Mouse (Mus musculus): Measurements from ENCODE around the gene Pgp.

Gene Pgp

DNA sequence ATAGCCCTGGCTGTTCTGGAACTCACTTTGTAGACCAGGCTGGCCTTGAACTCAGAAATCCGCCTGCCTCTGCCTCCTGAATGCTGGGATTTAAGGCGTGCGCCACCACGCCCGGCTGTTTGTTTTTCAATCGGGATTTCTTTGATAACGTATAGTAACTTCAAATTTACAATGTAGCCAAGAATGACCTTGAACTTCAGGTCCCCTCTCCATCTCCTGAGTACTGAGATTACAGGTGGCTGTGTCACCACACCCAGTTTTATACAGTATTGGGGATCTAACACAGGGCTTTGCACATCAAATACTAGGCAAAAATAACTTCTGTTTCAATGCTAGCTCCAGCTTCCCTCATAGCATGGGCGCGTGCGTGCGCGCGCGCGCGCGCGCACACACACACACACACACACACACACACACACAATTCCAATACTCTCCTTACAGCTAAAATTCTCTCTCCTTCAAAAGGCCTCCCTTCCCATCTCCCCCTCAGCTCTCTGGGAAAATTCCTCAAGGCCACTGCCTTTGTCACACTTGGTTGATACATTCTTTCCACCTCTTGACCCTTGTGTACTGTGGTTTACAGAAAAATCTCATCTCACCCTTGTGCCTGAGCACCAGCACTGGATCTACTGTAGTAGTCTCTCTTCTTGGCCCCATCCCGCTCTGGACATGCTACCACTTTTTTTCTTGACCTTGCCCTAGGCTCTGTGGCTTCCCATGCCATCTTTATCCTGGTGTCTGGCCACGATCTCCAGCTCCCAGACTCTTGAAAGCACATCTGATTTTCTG is 11.0 kb downstream of the Pgp start:
- no peak for DNase-seq (ENCODE audit: low spot score in 2 of 2)

DNA sequence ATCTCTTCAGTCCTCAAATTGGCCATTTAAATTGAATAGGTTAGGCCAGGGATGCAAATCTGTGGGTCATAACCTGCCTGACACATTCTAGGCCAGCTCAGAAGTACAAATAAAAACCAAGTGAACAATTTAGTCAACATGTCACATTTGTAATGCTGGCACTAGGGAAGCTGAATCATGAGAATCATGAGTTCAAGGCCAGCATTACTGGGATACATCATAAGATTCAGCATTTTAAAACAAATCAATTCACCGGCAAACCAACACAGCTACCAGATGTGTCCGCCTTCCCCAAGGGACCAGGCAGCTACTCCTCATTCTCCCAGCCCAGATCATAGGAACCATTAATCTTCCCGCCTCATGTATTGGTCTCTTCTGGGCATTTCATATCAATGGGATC is 13.3 kb downstream of the Pgp start:
- no peak for DNase-seq (ENCODE audit: low spot score in 2 of 2)

DNA sequence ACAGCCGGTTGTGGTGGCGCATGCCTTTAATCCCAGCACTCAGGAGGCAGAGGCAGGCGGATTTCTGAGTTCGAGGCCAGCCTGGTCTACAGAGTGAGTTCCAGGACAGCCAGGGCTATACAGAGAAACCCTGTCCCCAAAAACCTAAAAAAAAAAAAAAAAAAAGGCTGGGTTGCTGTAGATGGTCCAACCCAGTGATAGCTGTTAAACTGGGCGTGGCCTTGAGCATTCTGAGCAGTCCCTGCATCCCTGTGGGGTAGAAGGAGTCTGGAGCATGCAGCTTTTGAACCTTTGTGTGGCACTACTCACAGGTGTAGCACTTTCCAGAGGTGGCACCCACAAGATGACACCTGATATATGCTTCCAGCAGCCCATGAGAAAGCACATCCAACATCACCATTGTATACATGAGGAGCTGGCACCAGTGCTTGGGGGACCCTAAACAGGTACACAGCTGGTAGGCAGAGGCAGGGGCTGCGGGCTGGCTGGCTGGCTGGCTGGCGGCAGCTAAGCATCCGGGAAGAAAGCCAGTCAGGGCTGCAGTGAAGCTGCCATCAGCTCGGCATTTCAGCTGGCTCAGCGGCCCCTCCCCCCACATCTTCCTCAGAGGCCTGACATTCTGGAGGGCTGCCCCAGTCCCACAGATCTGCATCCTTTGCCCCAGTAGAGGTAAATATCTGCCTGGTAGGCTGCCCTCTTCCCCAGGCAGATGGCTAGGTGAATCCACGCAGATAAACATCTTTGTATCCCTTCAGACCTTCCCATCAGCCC is 15.1 kb downstream of the Pgp start:
- DNase-seq (ENCODE audit: low spot score in 2 of 2): no peak

DNA sequence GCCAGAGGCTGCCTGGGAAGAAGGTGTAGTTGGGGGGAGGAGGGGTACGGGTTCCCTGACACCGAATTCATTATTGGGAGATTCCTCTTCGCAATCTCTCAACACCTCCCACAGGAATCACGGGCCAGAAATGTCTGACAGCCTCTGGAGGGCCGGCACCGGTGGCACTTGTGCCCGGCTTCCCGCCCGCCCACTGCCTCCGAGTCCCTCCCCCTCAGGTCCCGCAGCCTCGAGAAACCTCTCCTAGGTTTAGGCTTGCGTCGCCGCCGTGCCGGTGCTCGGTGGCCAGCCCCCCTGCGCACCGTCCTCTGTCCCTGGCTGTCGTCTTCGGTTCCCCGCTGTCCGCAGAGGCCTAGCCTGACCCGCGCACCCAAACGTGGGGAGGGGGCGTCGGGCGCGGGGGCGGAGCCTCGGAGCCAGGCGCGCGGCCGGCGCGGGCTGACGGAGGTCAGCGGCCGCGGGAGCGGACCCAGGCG is 18.0 kb downstream of the Pgp start, which contains the start of gene Caskin1:
TSS of gene Caskin1 (plus strand) at position 416 of the 476 bp plus-strand sequence.
- no peak for DNase-seq (ENCODE audit: low spot score in 2 of 2)

DNA sequence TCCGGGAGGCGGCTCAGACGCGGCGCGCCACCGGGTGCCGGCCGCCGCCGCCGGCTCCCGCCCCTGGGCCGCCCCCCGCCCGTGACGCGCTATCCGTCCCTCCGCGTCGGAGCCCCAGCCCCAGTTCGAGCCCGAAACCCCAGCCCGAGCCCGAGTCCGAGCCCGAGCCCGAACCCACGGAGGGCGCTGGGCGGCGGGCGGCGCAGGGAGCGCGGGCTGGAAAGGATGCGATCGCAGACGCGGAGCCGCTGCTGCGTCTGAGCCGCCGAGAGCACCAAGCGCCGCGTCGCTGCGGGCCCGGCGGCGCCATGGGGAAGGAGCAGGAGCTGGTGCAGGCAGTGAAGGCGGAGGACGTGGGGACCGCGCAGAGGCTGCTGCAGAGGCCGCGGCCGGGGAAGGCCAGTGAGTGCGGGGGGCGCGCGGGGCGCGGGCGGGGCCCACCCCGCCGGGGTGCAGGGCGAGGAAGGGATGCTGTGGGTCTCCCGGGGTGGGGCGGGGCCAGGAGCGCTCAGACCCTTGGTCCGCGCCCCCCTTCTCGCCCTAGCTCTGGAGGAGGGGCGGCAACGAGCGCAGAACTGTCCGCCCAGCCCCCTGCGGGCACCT is 18.6 kb downstream of the Pgp start:
- peak in 1 of 2 experiments; percentile 69 for DNase-seq (ENCODE audit: low spot score in 2 of 2)

DNA sequence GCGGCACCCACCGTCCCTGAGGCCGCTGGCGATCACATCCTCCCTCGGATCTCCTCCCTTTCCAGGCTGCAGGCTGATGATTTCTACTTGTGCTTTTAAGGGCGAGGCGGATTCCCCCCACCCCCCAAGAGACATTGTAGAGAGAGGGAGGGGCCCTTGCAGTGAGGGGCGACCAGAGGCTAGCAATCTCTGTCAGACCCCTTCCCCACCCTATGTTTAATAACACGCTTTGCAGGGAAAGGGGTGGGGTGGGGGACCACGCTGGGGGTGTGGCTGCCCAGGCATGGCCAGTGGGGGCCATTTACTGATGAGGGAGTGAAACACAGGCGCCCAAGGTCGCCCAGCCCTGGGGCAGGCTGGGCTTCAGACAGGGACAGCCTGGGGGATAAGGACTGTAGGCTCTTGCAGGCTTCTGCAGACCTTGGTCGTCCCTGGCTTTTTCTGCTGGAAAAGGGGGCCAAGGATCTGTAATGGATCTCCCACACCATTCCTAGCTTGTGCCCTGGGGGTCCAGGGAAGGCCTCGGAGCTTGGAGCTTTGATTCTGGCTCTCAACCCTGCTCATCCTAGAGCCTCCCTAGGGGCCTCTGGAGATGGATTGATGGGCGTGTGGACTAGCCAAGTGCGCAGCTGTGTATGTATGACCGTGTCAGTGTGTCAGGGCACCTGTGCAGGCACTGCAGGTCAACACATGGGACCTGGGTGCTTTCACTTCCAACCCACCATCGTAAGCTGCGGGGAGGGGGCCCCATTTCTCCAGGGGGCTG is 19.3 kb downstream of the Pgp start:
- DNase-seq (ENCODE audit: low spot score in 2 of 2): no peak

DNA sequence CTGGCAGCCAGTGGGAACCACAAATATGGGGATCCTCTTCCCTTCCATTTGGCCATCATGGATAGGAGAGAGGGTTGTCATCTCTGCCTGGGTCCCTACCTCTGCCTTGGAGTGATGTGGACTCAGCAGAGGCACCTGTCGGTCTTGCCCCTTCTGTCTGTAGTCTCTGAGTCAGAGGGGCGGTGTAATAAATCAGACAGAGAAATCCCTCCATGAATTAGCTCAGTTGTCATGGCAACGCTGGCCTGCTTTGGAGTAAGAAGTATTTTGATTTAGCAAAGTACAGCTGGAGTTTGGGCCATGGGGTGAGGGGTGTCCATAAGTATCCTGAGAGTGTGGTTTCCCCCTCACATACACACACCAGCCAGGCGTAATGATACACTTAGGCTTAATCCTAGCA is 20.2 kb downstream of the Pgp start:
- no peak for DNase-seq (ENCODE audit: low spot score in 2 of 2)

DNA sequence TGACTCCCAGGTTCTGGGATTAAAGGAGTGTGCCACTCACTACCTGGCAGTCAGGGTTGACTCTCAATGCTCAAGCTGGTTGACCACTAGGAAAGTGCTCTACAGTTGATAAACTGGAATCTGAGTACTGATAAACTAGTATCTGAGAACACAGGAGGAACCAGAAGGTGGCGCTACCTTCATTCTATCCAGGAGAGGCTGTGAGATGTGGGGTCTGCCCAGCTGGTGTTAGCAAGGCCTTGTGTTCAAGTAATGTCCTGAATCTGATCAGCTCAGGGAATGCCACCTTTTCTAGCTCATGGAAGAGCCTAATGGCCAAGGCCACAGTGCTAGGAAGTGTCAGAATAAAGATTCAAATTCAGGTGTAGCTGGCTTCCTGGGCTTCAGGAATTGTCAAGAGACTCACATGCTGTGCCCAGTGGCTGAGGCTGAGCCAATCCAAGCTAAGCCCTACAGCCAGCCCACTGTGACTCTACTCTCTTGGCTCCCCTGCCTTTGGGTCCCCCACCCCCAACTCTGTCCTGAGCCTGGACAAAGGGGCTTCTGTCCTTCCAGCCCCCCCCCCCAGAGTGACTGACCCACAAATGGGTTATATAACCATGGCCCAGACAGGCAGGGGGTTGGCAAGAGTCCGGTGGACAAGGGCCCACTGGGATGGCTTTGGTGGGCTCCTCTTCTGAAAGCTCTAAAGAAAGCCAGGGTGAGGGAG is 24.6 kb downstream of the Pgp start:
- DNase-seq (ENCODE audit: low spot score in 2 of 2): peak; percentile 48 to 73

DNA sequence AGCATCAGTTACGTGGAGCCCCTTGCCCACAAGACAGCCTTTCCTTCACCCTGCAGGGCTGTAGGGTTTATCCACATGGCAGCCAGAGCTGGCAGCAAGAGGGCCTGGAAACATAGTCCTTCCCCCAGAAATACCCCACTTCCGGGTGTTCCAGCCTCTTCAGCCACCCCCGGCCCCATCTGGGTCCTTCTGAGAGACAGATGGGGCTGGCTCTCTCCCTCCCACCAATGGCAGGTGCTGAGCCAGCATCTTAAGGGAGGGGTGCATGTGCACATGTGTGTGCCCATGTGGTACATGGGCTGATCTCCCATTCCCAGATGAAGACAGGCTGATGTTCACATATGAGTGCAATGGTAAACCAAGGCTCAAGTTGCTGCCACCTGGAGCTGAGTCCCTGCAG is 25.3 kb downstream of the Pgp start:
- no peak for DNase-seq (ENCODE audit: low spot score in 2 of 2)

DNA sequence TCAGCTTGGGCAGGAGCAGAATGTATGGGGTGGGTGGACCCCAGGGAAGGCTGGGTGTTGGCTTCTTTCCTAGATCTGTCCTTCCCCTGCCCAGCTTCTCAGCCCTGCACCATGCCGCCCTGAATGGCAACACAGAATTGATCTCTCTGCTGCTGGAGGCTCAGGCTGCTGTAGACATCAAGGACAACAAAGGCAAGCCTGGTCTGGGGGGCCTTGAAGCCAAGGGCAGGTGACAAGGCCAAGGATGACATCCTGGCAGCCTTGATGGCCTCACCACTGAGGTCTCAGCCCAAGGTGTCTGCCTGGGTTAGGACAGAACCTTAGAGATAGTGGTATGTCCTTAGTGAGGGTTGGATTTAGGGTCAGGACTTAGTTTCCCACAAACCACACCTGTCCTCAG is 25.8 kb downstream of the Pgp start:
- DNase-seq (ENCODE audit: low spot score in 2 of 2): no peak

DNA sequence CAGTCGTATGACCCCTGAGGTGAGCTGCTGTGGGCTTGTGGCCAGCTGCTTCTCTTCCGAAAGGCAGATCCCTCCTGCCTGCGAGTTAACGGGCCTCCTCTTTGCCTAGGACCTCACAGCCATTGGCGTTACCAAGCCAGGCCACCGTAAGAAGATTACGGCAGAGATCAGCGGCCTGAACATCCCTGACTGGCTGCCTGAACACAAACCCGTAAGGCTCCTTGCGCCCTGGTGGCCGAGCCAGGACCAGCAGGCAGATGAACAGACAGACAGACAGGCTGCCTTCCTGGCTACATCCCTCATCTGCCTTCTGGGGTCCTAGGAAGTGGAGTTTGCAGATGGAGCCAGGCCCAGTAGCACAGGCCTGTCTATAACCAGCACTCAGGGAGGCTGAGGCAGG is 32.0 kb downstream of the Pgp start:
- no peak for DNase-seq (ENCODE audit: low spot score in 2 of 2)

DNA sequence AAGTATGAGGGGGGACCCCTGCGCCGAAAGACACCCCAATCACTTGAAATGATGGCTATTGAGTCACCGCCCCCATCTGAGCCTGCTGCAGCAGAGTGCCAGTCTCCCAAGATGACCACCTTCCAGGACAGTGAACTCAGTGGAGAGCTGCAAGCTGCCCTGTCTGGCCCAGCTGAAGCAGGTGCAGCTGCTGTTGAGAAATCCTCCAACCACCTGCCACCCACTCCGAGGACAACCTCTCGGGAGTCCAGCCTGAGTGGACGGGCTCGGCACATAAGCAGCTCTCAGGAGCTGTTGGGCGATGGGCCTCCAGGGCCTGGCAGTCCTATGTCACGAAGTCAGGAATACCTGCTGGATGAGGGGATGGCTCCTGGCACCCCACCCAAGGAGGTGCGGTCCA is 33.9 kb downstream of the Pgp start:
- DNase-seq (ENCODE audit: low spot score in 2 of 2): no peak

DNA sequence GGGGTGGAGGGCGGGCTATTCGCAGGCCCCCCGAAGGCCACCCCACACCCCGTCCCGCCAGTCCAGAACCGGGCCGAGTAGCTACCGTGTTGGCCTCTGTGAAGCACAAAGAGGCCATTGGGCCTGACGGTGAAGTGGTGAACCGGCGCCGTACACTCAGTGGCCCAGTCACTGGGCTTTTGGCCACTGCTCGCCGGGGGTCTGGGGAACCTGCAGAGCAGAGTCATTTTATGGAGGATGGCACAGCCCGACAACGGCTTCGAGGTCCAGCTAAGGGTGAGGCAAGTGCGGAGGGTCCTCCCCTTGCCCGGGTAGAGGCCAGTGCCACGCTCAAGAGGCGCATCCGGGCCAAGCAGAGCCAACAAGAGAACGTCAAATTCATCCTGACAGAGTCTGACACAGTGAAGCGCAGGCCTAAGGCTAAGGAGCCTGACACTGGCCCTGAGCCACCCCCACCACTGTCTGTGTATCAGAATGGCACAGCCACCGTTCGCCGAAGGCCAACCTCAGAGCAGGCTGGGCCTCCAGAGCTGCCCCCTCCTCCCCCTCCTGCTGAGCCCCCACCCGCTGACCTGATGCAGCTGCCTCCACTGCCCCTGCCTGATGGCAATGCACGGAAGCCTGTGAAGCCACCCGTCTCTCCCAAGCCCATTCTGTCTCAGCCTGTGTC is 35.2 kb downstream of the Pgp start:
- DNase-seq (ENCODE audit: low spot score in 2 of 2): no peak

DNA sequence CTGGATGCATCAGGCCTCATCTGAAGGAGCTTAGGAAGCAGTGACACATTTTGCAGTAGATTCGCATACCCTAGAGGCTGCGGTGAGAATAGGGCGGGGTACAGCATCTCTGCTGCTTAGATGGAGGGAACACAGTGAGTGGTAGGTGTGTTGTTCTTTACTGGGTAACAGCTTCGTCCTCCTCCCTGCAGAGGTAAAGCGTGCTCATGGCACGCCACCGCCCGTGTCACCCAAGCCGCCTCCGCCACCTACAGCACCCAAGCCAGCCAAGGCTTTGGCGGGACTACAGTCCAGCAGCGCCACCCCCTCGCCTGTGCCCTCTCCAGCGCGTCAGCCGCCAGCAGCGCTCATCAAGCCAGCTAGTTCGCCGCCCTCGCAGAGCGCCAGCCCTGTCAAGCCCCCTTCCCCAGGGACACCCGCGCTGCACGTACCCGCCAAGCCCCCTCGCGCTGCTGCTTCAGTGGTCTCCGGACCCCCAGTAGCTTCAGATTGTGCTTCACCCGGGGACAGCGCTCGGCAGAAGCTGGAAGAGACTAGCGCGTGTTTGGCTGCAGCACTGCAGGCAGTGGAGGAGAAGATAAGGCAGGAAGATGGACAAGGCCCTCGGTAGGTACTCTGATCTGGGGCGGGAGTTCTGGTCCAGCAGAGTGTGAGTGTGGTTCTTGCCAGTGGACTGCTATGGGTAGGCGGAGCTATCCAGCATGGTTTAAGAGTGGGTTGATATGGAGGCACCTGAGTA is 36.3 kb downstream of the Pgp start:
- no peak for DNase-seq (ENCODE audit: low spot score in 2 of 2)

DNA sequence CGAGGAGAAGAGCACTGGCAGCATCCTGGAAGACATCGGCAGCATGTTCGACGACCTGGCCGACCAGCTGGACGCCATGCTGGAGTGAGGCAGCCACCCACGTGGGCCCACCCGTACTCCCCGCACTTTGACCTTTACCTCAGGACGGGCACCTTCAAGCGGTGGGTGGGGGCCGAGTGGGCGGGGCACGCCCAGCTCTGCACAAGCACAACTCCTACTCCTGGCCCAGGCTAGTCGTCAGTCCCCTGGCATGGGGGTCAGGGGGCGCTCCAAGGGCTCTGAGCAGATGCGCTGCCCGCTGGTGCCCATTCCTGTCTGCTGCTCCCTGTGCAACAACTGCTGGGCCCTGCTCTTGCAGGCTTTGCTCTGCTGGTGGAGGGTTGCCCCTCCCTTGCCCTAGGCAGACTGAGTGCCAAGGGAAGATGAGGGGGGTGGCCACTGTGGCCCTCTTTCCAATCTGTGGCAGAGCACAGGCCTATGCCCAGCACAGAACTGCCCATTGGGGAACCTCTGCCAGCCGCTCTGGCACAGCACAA is 37.0 kb downstream of the Pgp start:
- DNase-seq (ENCODE audit: low spot score in 2 of 2): no peak

DNA sequence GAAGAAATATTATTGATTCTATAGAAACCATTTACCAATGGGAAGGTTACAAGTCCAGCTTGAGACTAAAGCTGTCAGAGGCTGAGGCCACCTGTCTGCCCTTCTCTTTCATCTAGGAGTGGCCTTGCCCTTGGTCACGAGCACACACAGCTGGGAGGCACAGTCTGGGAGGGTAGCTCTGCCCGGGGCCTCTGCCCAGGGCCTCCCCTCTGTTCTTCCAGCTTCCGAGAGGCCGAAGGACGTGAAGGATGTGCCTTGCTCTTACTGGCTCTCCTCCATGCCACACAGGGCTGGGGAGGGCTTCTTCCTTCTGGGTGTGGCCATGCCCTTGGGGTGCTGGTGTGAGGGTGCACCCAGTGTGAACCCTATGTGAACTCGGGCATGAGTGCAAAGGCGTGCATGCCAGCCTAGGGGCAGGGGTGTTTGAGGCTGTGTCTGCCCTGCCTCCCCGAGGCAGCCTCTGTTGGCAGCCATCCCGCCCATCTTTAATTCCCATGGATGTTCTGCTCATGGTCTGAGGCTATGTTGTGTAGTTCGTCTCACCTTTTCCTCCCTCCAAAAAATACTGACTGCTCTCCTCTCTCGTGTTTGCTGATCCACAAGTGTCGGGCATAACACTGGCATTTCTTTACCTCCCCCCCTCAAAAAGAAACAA is 37.7 kb downstream of the Pgp start:
- no peak for DNase-seq (ENCODE audit: low spot score in 2 of 2)

DNA sequence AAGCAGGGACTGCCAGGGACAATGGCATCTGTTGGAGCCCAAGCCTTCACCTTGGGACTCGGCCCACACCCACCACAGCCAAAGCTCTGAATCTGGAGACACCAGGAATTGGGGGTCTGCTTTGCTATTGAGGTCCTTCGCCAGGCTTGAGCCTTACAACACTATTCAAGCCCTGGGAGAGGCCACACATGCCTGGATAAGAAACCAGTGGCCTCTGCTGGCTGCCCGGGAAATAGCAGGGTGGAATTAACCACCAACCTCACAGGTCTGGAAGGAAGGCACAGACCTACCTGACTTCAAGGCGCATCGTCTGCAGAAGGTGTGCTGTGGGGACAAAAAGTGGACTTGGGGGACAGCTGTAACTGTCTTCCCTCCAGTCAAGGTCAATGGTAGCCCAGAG is 43.4 kb downstream of the Pgp start:
- DNase-seq (ENCODE audit: low spot score in 2 of 2): no peak

DNA sequence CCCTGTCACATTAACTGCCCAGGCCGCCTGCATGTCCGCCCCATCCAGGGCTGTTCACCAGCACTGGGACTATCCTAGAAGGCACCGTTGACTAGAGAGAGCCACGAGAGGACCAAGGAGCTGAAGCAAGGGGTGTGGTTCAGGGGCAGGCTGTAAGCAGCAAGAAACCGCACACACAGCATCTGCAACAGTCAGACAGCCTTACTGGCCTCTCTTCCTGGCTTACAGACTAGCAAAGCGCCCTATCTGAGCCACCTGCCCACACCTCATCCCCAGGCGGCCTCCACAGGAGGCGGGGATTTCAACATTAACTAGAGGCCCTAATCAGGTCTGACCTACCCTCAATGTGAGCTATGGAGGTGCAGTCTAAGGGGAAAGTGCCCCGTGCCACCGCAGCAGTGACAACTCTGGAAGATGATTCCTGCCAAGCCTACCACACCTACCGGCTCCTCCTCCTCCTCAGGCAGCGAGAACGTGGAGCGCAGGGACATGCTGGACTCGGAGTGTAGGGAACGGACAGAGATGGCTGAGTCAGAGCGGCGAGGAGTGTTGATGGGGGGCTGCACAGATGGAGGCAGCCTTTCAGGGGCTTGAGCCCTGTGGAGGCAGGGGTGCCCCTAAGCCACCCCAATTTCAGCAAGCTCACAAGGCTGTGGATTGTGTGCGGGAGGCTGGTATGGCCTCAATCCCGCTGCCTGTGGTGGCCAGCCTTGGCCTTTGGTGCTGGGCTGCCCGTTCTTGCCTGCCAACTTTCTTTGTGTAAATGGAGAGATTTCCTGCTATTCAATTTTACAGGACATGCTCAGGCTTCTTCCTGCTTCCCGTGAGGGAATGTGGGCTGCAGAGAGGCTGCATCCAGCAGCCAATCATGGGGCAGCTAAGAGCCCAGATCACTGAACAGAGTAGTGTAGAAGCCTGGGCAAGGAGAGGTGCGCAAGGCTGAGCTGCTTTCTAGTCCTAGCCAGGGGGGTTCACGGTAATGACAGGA is 44.4 kb downstream of the Pgp start:
- no peak for DNase-seq (ENCODE audit: low spot score in 2 of 2)

All from spleen, postnatal 4 days (tissue).